Mouse (Mus musculus) spleen, adult 2 months (tissue): ENCODE data around the gene Gtf2ird2. TPM values are rescaled to one million over a fixed set of nuclear protein-coding genes. Genes with fewer than 3 reads are reported as not detected.

ENCODE experiments used
- DNase-seq, 2 experiments: peaks; one replicate each; pipeline versions ENCODE4 v3.0.0 to v3.0.0-alpha.2; 2012 to 2021; ENCODE audit warnings: low spot score in 2 of 2, low read depth in 1 of 2
- H3K27ac ChIP-seq: fragments of 200-500 bp; 2 replicates; pipeline ENCODE4 v1.5.1; 2012; ENCODE audit warnings: low read length, inconsistent platforms; ENCODE audit not compliant: insufficient read depth
- H3K27me3 ChIP-seq: fragments of 200-500 bp; 2 replicates; pipeline ENCODE4 v1.6.1; 2012; ENCODE audit warnings: mild to moderate bottlenecking, moderate library complexity, low read length, inconsistent platforms; ENCODE audit not compliant: control insufficient read depth, insufficient read depth
- H3K36me3 ChIP-seq: fragments of 200-500 bp; 2 replicates; pipeline ENCODE4 v1.6.1; 2012; ENCODE audit warnings: mild to moderate bottlenecking, low read length, inconsistent platforms; ENCODE audit not compliant: control insufficient read depth, insufficient read depth
- H3K4me1 ChIP-seq: fragments of 200-500 bp; 2 replicates; pipeline ENCODE4 v1.6.1; 2011; ENCODE audit warnings: inconsistent platforms; ENCODE audit not compliant: control insufficient read depth, insufficient read depth, insufficient read length
- H3K4me3 ChIP-seq: fragments of 200-500 bp; 2 replicates; pipeline ENCODE4 v1.5.1; 2011; ENCODE audit warnings: mild to moderate bottlenecking, inconsistent platforms; ENCODE audit not compliant: insufficient read depth, insufficient read length; ENCODE audit errors: extremely low read depth
- CTCF ChIP-seq: fragments of 200-500 bp; IDR thresholded peaks from 2 replicates; pipeline ENCODE4 v1.5.1; 2011; ENCODE audit warnings: mild to moderate bottlenecking, inconsistent platforms; ENCODE audit not compliant: insufficient read depth, insufficient read length, insufficient replicate concordance; ENCODE audit errors: extremely low read depth
- POLR2A ChIP-seq: fragments of 200-500 bp; IDR thresholded peaks from 2 replicates; pipeline ENCODE4 v1.6.1; 2011; ENCODE audit warnings: low read depth, low read length, inconsistent platforms
- WGBS: fragments of 180-500 bp; shearing (Covaris S2); methylation state at CpG from one replicate; pipeline ENCODE4 v1.1.7; 2018; 5-methylcytosine and 5-hydroxymethylcytosine counted together
- polyA plus RNA-seq: library from polyadenylated mRNA; depleted of rRNA; stranded (reverse); fragments of >200 nt; gene quantifications from 2 replicates; pipeline ENCODE4 v1.2.3, GENCODE M21; 2012

Gene Gtf2ird2
- polyA plus RNA-seq, 1 experiment, result 6.4 TPM

GRCm38 (mm10) chr5:134225110-134225901 lies 41.5 kb downstream of the Gtf2ird2 start:
- H3K4me3 ChIP-seq, result no peak overlapping the region
- H3K27ac ChIP-seq, result no peak overlapping the region
- no peaks in the 10 kb centered on the region for H3K27me3 ChIP-seq
- DNase-seq, result no peak
- H3K4me1 ChIP-seq, result peaks cover 22% of the 10 kb centered on the region
- WGBS, result 49% methylated on average over 30 of the region's 30 CpGs
- TF ChIP-seq CTCF (no peak), POLR2A (no peak)
- H3K36me3 ChIP-seq, result peaks cover 48% of the 10 kb centered on the region

- Histone ChIP-seq H3K36me3 (peaks cover 39% of the 10 kb centered on the region), H3K4me3 (no peak overlapping the region)
These were observed 43.1 kb downstream of the Gtf2ird2 start for GRCm38 (mm10) chr5:134226946-134227345.

GRCm38 (mm10) chr5:134227574-134228248 lies 43.9 kb downstream of the Gtf2ird2 start:
- Histone ChIP-seq H3K27me3 (no peaks in the 10 kb centered on the region), H3K4me3 (peak overlapping the region; percentile 71; the same call in 1 of the 2 replicates), H3K4me1 (peaks cover 36% of the 10 kb centered on the region; the same call in 1 of the 2 replicates), H3K27ac (peak overlapping the region; percentile 90), H3K36me3 (peaks cover 32% of the 10 kb centered on the region)
- WGBS, result 27% methylated on average over 11 of the region's 11 CpGs
- no peak for DNase-seq
- peak; percentile 4; the same call in 1 of the 2 replicates for TF ChIP-seq CTCF
- no peak for TF ChIP-seq POLR2A

More at GRCm38 (mm10) chr5:134226946-134227345, 43.1 kb downstream of the Gtf2ird2 start:
- TF ChIP-seq POLR2A (no peak), CTCF (no peak)
- H3K4me1 ChIP-seq, result peaks cover 32% of the 10 kb centered on the region
- no peak for DNase-seq
- no peaks in the 10 kb centered on the region for H3K27me3 ChIP-seq
- WGBS, result 44% methylated on average over 12 of the region's 12 CpGs
- 0 out of 2 replicates have a peak overlapping the region, but pooled peaks have one; percentile 36 for H3K27ac ChIP-seq

GRCm38 (mm10) chr5:134228249-134228638 lies 44.4 kb downstream of the Gtf2ird2 start:
- Histone ChIP-seq H3K36me3 (peaks cover 28% of the 10 kb centered on the region), H3K27ac (peak overlapping the region; percentile 90), H3K27me3 (no peaks in the 10 kb centered on the region), H3K4me3 (peak overlapping the region; percentile 71), H3K4me1 (peaks cover 40% of the 10 kb centered on the region; the same call in 1 of the 2 replicates)
- 47% methylated on average over 6 of the region's 6 CpGs for WGBS
- no peak for DNase-seq
- TF ChIP-seq CTCF (no peak), POLR2A (no peak)

- H3K27me3 ChIP-seq, result no peaks in the 10 kb centered on the region
- peak within 1 kb of the TSS; percentile 71 for H3K4me3 ChIP-seq
- WGBS, result 19% methylated on average over 7 of the region's 7 CpGs
- DNase-seq, result peak; percentile 69 to 80
- H3K4me1 ChIP-seq, result peaks cover 52% of the 10 kb centered on the region; the same call in 1 of the 2 replicates
- peak within 1 kb of the TSS; percentile 95 for H3K27ac ChIP-seq
- H3K36me3 ChIP-seq, result peaks cover 20% of the 10 kb centered on the region
- TF ChIP-seq POLR2A (peak; percentile 89), CTCF (no peak)
These were observed 45.6 kb downstream of the Gtf2ird2 start, which contains the start of gene Ncf1 for GRCm38 (mm10) chr5:134229391-134229790. Gene Ncf1, minus strand, starts transcription at chr5:134229625.

- 50% methylated on average over 5 of the region's 5 CpGs for whole genome bisulfite sequencing
- DNase-seq, result no peak
- Histone ChIP-seq H3K36me3 (peaks cover 8% of the 10 kb centered on the region), H3K27ac (peak overlapping the region; percentile 98), H3K4me1 (peaks cover 67% of the 10 kb centered on the region), H3K27me3 (no peaks in the 10 kb centered on the region), H3K4me3 (no peak overlapping the region)
- TF ChIP-seq CTCF, result no peak
- no peak for TF ChIP-seq POLR2A
These were observed 47.6 kb downstream of the Gtf2ird2 start for GRCm38 (mm10) chr5:134231376-134231775.
